In genomic region chr17:85942123-85942522, GRCm38 (mm10) we compare ENCODE assay signal across 28 mouse cellular contexts.
DNase-seq lines count a peak whose midpoint lies in the region; ATAC-seq and TF ChIP-seq lines count a peak whose summit lies in the region.
"Had no signal": no experiment of that assay in that cellular context is flagged by ENCODE, and none has a peak within 500 bp of the region (broad histone marks: within the 10 kb centered on the region; RNA-seq: fewer than 3 reads in every experiment).

No protein-coding gene starts in this region.

- no peak for DNase-seq in lung, postnatal 0 days (ENCODE audit: low spot score)
- DNase-seq in lung, adult 18-20 months, result no peak
- DNase-seq in left cerebral cortex, adult 9 months (ENCODE audit: low spot score in 2 of 2), result no peak
- no peak for DNase-seq in right cerebral cortex, postnatal 36 days (ENCODE audit: low spot score in 2 of 2)
- DNase-seq: adrenal gland, adult 8-10 months; B cell, adult 2 months; cerebellum, adult 18-20 months; cerebellum, postnatal 14 days; forebrain, postnatal 0 days; gastrocnemius, postnatal 14 days; heart, postnatal 36 days; layer of hippocampus, adult 9-11 months; lung, adult 2 months; lung, postnatal 4 days; right cerebral cortex, postnatal 4 days; thymus, adult 2 months had no signal

- no peak overlapping the region for H3K9ac ChIP-seq in intestine, postnatal 0 days (ENCODE audit: low read depth, low read length)
- no peak overlapping the region for H3K9ac ChIP-seq in intestine, embryonic 16.5 days (ENCODE audit: low read depth, low read length)
- no peak overlapping the region for H3K9ac ChIP-seq in lung, postnatal 0 days (replicated peaks; ENCODE audit: low read depth)
- H3K9ac ChIP-seq: forebrain, postnatal 0 days; hindbrain, embryonic 13.5 days; neural tube, embryonic 13.5 days had no signal

- 89% methylated on average over 5 of the region's 5 CpGs for WGBS in intestine, postnatal 0 days
- WGBS in intestine, embryonic 16.5 days, result 93% methylated on average over 5 of the region's 5 CpGs
- 87% methylated on average over 5 of the region's 5 CpGs for whole genome bisulfite sequencing in lung, postnatal 0 days

- TF ChIP-seq EP300 in lung, postnatal 0 days (IDR thresholded peaks at IDR 0.05), result no peak

- no peak overlapping the region for H3K4me3 ChIP-seq in intestine, postnatal 0 days (ENCODE audit: low read depth, low read length)
- no peak overlapping the region for H3K4me3 ChIP-seq in intestine, embryonic 16.5 days (ENCODE audit: low read length)
- no peak overlapping the region for H3K4me3 ChIP-seq in lung, postnatal 0 days (ENCODE audit: low read depth, low read length)
- H3K4me3 ChIP-seq: hindbrain, embryonic 13.5 days; midbrain, embryonic 10.5 days; myocyte; neural tube, embryonic 13.5 days had no signal

- ATAC-seq in intestine, postnatal 0 days, result peak; percentile 59; the same call in 1 of the 2 replicates
- ATAC-seq in intestine, embryonic 16.5 days, result no peak
- ATAC-seq in lung, postnatal 0 days, result peak; percentile 33; the same call in 1 of the 2 replicates
- peak; percentile 36; the same call in 1 of the 2 replicates for ATAC-seq in erythroblast, adult 5-6 weeks (replicated peaks; ENCODE audit: low FRiP score, poor library complexity, severe bottlenecking)
- ATAC-seq: activated CD4-positive, CD25-positive, alpha-beta regulatory T cell, adult 4 months; forebrain, postnatal 0 days; midbrain, embryonic 16.5 days had no signal

- H3K4me2 ChIP-seq in intestine, postnatal 0 days (replicated peaks; ENCODE audit: low read depth), result no peak overlapping the region
- no peak overlapping the region for H3K4me2 ChIP-seq in intestine, embryonic 16.5 days (ENCODE audit: low read depth, low read length)
- H3K4me2 ChIP-seq in lung, postnatal 0 days (replicated peaks; ENCODE audit: low read depth, low read length), result no peak overlapping the region
- H3K4me2 ChIP-seq: hindbrain, embryonic 13.5 days; liver, embryonic 11.5 days; neural tube, embryonic 13.5 days had no signal

- no peak for TF ChIP-seq CTCF in intestine, postnatal 0 days (IDR thresholded peaks at IDR 0.05; ENCODE audit: low read depth)
- no peak for TF ChIP-seq CTCF in lung, postnatal 0 days (IDR thresholded peaks at IDR 0.05)

- no peak overlapping the region for H3K27ac ChIP-seq in intestine, postnatal 0 days (ENCODE audit: low read depth, low read length)
- H3K27ac ChIP-seq in intestine, embryonic 16.5 days (ENCODE audit: low read length), result no peak overlapping the region
- no peak overlapping the region for H3K27ac ChIP-seq in lung, postnatal 0 days (ENCODE audit: low read length)
- H3K27ac ChIP-seq: hindbrain, embryonic 13.5 days; midbrain, embryonic 10.5 days; neural tube, embryonic 13.5 days had no signal

- no peaks in the 10 kb centered on the region for H3K27me3 ChIP-seq in intestine, postnatal 0 days (replicated peaks; ENCODE audit: control insufficient read depth, insufficient read depth, low read length)
- H3K27me3 ChIP-seq in intestine, embryonic 16.5 days (replicated peaks; ENCODE audit: control insufficient read depth, insufficient read depth, low read length), result no peaks in the 10 kb centered on the region
- no peaks in the 10 kb centered on the region for H3K27me3 ChIP-seq in lung, postnatal 0 days (replicated peaks; ENCODE audit: insufficient read depth, low read length)
- H3K27me3 ChIP-seq: CH12.LX had no signal

- no peaks in the 10 kb centered on the region for H3K9me3 ChIP-seq in intestine, postnatal 0 days (ENCODE audit: control insufficient read depth)
- H3K9me3 ChIP-seq in intestine, embryonic 16.5 days (ENCODE audit: control insufficient read depth, low read length), result no peaks in the 10 kb centered on the region
- H3K9me3 ChIP-seq in lung, postnatal 0 days (ENCODE audit: low read length), result peaks cover under 1% of the 10 kb centered on the region; the same call in 1 of the 2 replicates
- H3K9me3 ChIP-seq: hindbrain, embryonic 13.5 days; midbrain, embryonic 10.5 days; neural tube, embryonic 13.5 days had no signal

- H3K36me3 ChIP-seq in intestine, postnatal 0 days (ENCODE audit: control insufficient read depth, insufficient read depth), result no peaks in the 10 kb centered on the region
- H3K36me3 ChIP-seq in intestine, embryonic 16.5 days (ENCODE audit: control insufficient read depth, insufficient read depth, low read length), result no peaks in the 10 kb centered on the region
- H3K36me3 ChIP-seq in lung, postnatal 0 days (ENCODE audit: insufficient read depth, low read length), result no peaks in the 10 kb centered on the region
- H3K36me3 ChIP-seq: G1E; hindbrain, embryonic 13.5 days; midbrain, embryonic 10.5 days; neural tube, embryonic 13.5 days had no signal

- H3K4me1 ChIP-seq in intestine, postnatal 0 days (replicated peaks; ENCODE audit: control insufficient read depth, insufficient read depth, low read length), result no peaks in the 10 kb centered on the region
- no peaks in the 10 kb centered on the region for H3K4me1 ChIP-seq in intestine, embryonic 16.5 days (ENCODE audit: control insufficient read depth, insufficient read depth, low read length)
- no peaks in the 10 kb centered on the region for H3K4me1 ChIP-seq in lung, postnatal 0 days (ENCODE audit: insufficient read depth, low read depth, low read length)
